Mouse (Mus musculus) liver, postnatal 0 days (tissue): ENCODE data around the gene Adar.

ENCODE experiments used
- CTCF ChIP-seq: sonication (generic); IDR thresholded peaks from 2 replicates; pipeline ENCODE4 v1.5.1; 2016; ENCODE audit warnings: antibody characterized with exemption, low read depth
- EP300 ChIP-seq: IDR thresholded peaks from 2 replicates; pipeline ENCODE4 v1.6.1; 2016; ENCODE audit warnings: antibody characterized with exemption, low read depth, mild to moderate bottlenecking

DNA sequence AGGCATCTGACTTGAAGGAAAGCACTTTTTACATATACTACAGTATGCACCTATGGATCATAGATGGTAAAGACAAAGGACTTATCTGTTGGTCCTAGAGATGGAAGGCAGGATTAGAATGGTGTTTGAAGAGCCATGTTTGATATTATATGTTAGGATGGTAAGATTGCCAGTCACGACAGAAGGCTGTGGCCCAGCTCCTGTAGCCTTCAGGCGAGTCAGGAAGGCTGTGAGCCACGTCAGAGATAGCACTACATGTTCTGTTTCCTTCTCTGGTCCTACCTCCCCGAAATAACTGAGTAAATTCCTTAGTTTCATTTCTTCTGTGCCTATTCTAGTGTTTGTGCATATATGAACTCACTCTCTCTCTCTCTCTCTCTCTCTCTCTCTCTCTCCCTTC is 17.3 kb downstream of the Adar start:
- TF ChIP-seq CTCF (no peak), EP300 (no peak)
